Mouse (Mus musculus): ENCODE results near the gene F3.

- TF ChIP-seq CTCF (IDR thresholded peaks at IDR 0.05; ENCODE audit: borderline replicate concordance, extremely low read depth, insufficient read depth, insufficient read length), result no peak
- TF ChIP-seq POLR2A (IDR thresholded peaks at IDR 0.05; ENCODE audit: borderline replicate concordance, extremely low read depth, insufficient read depth, insufficient read length, poor library complexity, severe bottlenecking), result no peak
These were observed 15.5 kb downstream of the F3 start for GRCm38 (mm10) chr3:121738742-121739342.

Measured in brain, embryonic 14.5 days (tissue).